Mouse (Mus musculus) NIH3T3 (cell line): Measurements from ENCODE around the gene Gpr4.

Experiments used
- DNase-seq: peaks from one replicate; pipeline ENCODE4 v3.0.0-alpha.2; 2012; ENCODE audit warnings: low read depth

Gpr4 gene

DNA sequence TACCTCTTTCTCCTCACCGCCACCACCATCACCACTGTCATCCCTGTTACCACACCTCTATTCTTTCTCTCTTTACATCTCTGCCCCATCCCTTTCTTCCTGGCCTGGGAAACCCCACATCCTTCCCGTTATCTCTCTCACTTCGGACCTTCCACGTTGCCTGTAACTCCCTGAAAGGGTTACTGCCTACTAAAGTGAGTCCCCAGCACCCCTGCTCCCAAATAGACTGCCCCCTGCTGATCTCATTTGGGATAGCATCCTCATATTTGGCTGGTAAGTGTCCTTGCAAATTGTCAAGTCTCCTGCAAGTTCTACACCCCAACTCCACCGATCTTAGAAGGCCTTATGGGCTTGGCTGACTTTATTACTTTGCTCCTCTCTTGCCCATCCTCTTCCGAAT lies 15.7 kb upstream of the Gpr4 start:
- peak; percentile 66 for DNase-seq

GRCm38 (mm10) chr7:19197985-19198384 lies 14.4 kb upstream of the Gpr4 start:
- peak; percentile 43 for DNase-seq

DNA sequence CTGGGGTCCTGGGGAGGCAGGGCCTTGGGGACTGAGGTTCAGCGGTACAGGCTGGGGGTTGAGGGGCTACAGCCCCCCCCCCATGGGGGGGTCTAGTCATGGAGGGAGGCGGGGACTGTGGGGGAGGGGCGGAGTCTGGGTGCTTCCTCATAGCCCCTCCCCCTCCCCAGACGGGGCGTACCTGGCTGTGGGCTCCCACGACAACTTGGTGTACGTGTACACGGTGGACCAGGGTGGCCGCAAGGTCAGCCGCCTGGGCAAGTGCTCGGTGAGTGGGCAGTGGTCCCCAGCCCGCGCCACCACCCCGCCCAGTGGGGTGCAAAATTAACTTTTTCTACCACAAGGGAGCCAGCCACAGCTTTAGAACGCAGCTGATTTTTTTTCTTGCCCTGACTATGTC lies 10.7 kb upstream of the Gpr4 start:
- no peak for DNase-seq

DNA sequence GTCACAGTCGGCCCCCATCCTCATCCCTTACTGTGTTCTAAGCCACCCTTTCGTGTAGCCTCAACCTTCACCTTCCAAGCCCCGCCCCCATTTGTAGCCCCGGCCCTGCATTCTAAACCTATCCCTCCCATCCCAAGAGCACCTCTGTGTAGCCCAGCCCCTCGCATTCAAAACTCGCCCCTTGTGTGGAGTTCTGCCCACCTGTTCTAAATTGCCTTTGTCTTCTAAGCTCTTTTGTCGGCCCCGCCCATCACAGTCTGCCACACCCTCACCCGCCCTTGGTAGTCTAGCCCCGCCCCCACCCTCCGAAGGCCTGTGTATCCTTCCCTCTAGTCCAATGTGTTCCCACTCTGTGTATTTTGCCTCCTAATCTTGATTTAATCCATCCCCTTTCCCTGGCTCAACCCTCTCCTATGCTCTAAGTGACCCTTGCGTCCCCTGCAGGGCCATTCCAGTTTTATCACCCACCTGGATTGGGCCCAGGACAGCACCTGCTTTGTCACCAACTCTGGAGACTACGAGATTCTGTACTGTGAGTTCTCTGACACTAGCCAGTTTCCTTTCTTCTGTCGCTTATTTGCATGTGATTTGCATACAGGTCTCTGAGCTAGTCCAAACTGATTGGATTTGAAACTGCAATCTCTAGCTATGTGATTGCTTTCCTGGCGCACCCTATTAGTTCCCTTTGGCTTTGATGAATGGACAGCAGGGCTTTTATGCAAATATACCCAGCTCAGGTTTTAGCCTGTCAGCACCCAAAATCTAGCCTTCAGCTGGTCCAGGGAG lies 10.1 kb upstream of the Gpr4 start:
- DNase-seq: no peak

DNA sequence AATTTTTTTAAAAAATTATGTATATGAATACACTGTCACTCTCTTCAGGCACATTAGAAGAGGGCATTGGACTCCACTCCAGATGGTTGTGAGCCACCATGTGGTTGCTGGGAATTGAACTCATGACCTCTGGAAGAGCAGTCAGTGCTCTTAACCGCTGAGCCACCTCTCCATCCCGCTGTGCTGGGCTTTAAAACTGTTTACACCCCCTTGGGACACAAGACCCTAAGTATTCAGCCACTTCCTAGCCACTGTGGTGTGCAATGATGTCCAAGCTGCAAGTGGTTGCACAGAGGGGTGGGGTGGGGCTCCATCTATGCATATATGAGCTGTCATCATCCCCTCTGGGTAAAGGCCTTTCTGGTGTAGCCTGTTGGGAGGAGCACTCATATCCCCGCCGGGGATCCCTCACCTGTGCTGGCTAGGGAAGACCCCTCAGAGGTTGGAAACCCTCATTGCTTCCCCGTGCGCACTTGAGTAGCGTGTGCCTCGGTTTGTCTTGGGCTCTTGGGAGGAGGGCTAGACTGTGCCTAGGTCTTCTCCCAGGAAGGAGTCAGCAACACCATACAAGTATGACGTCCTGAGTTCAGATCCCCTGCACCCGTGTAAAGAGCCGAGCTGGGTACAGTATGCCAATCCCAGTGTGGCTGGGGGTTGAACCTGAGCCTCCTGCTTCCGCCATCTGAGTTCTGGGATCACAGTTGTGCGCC lies 4.0 kb upstream of the Gpr4 start:
- no peak for DNase-seq

DNA sequence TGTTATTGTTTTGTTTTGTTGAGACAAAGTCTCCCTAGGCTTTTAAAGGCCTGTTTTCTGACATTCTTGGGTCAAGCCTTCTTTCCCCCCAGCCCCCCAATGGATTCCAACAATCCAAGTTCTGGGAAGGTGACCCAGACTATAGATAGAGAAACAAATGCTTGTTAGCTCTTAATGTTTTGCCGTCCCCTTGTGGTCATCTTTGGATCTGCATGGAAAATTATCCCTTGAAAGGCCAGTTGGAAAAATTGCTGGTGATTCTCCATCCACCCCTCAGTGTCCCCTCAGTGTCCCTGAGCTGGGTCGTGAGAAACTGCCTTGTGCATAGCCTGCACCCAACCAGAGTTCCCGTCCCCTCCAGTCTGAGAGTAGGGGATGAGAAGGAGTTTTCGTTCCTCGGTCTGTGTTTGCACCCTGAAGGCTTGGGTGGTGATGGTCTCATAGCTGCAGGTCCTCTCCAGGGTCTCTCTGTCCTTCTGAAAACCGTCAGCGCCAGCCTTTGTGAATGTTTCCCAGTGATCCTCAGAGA lies 3.3 kb upstream of the Gpr4 start:
- DNase-seq: peak; percentile 87

DNA sequence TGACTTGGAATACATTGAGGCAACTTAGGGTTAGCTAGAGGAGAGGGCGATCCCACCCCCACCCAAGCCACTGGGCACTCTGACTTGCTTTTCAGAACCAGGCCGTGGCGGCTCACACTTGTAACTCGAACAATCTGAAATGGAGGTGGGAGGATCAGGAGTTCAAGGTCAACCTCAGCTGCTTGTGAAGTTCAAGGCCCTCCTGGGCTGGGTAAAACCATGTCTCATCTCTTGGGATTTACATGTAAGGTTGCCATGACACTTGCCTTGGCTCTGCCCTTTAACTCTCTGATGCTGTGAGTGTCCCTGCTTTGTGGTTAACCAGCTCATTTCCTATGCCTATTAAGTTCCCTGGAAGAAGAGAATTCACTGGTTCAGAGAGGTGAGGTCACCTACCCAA lies 2.8 kb upstream of the Gpr4 start:
- no peak for DNase-seq

- DNase-seq: peak; percentile 49
Observed at GRCm38 (mm10) chr7:19210010-19210409, 2.3 kb upstream of the Gpr4 start.

DNA sequence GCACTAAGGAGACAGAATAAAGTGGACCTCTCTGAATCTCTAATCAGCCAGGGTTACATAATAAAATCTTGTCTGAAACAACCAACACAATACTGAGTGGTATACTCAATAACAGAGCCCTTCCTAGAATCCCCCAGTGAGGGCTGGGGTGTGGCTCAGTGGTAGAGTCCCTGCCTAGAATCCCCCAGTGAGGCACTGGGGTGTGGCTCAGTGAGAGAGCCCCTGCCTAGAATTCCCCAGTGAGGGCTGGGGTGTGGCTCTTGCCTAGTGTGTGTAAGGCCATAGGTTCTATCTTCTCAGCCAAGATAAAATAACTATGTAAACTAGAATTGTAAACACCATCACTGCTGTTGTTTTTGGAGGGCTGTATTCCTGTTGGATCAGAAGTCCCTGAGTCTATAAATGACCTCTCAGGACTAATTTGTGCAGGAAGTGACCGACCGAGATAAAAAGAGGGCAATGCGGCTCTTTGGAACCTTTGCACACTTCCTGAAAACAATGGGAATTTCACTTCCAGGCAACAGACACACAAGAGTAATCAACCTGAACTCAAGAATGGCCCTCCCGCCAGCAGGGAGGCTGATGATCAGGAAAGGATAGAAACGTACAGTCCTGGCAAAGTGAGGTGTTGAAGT lies 1.2 kb upstream of the Gpr4 start:
- DNase-seq: no peak

- no peak for DNase-seq
Observed at GRCm38 (mm10) chr7:19213385-19213784, 1.0 kb downstream of the Gpr4 start.

DNA sequence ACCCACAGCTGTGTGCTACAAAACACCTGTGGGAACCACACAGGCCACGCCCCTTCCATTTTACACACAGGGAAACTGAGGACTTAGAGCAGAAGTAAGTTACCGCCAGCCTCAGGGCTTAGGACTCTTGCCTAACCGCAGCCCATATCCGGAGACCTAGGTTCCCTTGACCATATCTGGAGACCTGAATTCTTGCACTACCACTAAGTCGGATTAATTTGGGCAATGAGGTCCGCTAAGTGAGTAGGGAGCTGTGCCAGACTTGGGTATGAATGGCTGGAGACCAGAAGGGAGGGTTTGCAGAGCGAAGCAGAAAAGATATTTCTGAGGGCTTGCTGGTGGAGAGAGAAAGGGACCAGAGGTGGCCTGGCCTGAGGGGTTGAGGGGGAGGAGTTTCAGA lies 2.0 kb downstream of the Gpr4 start:
- DNase-seq: no peak

DNA sequence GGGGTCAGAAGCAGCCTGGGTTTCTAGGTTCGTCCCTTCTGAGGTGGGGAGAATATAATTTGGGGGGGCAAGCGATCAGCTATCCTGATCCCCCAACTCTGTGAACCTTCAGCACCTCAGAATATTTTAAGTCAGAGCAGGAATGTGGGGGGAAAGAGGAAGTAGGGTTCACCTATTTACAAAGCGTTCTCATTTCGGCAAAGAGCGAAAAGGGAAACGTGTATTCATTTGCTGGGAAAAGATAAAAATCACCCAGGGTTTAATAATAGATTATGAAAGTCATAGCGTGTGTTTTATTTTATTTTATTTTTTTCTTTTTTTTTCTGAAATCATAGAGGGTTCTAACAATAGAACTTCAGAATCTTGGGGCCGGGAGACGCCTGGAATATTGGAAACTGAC lies 2.6 kb downstream of the Gpr4 start:
- no peak for DNase-seq

DNA sequence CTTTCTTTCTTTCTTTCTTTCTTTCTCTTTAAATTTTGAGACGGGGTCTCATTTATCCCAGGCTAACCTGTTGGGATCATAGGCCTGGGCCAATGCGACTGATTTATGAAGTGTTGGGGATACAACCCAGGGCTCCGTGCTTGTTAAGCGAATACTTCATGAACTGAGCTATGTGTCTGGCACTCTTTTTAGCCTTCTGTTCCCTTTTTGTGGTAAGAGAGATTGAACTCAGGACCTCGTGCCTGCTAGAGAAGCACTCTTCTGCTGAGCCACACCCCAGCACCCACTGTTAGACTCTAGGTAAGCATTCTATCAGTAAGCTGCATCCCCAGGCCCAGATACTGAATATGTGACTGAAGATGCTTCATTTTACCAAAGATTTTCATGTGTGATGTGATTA lies 5.2 kb downstream of the Gpr4 start:
- DNase-seq: no peak

- no peak for DNase-seq
Observed at GRCm38 (mm10) chr7:19217944-19218343, 5.6 kb downstream of the Gpr4 start.

- peak; percentile 26 for DNase-seq
Observed at GRCm38 (mm10) chr7:19220061-19220460, 7.7 kb downstream of the Gpr4 start.

- no peak for DNase-seq
Observed at GRCm38 (mm10) chr7:19222189-19222588, 9.9 kb downstream of the Gpr4 start.

DNA sequence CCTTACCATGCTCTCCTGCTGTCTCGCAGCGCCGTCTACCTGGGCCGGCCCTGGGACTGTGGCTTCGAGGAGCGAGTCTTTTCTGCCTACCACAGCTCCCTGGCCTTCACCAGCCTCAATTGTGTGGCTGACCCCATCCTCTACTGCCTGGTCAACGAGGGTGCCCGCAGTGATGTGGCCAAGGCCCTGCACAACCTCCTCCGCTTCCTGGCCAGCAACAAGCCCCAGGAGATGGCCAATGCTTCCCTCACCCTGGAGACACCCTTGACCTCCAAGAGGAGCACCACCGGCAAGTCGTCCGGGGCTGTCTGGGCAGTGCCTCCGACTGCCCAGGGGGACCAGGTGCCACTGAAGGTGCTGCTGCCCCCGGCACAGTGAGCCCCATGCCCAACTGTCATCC lies 10.5 kb downstream of the Gpr4 start:
- DNase-seq: no peak

DNA sequence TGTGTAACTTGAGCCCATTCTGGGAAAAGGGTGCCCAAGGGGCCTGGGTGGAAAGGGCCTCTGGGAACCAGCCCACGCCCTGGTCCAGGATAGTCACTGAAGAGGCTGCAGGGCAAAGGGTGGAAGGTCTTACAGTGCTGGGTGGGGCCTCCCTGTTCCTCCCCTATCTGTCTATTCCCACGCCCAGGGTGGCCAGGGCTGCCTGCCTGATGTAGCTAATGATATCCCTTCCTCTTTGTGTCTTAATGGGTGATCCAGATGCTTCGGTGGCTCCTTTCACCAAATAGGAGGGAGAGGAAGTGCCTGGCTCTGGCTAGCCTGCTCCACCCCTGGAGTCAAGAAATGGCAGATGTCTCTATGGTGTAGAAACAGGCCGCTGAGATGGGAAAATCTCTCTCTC lies 12.6 kb downstream of the Gpr4 start:
- DNase-seq: no peak

DNA sequence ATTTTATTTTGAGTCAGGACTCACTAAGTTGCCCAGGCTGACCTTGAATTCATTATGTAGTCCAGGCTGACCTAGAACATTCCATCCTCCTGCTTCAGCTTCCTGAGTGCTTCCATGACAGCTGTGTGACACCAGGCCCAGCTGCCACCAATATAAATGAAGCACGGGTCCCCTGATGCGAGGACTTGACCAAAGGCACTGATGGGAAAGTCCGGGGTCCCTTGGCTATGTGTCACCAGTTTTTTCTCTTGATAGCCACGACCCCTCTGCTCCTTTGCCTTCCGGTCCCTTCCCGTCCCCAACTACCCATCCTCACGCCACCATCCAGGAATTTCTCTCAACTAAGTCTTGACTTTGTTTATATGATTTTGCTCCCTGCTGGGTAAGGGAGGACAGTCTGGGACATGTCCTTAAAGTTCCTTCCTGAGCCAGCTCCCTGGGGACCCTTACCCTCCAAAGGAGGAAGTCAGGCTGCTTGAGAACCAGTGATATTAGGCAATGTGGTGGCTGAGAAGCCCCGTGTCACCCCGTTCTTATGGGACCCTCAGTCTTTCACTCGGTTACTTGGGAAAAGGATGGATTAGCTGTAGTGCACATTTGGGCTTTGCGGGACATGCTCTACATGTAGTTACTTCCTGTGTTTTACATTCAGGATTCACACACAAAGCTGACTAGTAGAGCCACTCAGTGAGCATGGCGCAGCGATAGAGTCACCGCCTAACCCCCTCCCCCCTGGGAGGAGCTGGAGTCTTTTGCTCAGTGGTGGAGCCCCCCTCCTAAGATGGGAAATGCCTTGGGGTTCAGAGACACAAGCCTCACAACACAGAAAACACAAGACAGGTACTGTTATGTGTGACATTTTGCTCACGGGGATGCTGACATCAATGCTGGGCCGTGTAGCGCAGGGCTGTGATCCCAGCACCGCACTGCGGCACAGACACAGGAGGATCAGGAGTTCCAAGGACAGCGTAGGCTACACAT lies 14.8 kb downstream of the Gpr4 start:
- DNase-seq: peak; percentile 78

- DNase-seq: peak; percentile 100
Observed at GRCm38 (mm10) chr7:19227883-19228792, 15.8 kb downstream of the Gpr4 start, which contains the start of gene Opa3. Gene Opa3 (plus strand): TSS chr7:19228334.

DNA sequence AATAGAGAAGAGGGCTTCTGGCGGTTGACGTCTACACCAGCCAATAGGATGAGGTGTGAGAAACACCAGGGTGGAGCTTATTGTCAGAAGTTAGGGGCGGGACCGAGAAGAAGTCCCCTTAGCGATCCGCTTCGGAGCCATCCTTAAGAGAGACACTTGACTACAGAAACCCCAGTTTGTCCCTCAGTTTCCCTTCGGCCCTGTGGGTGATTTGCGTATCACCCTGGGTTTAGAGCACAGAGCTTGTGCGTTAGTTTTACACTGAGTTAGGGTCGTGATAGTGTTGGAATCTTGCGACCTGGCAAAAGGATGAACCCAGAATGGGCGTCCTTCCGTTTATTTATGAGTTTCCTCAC lies 16.4 kb downstream of the Gpr4 start:
- no peak for DNase-seq
